Mouse (Mus musculus): ENCODE data around the gene Rpl18. TPM values are rescaled to one million over a fixed set of nuclear protein-coding genes. Genes with fewer than 3 reads are reported as not detected.

Rpl18 gene
- total RNA-seq, 2 experiments from 2014 or later = 372 to 375 TPM

DNA sequence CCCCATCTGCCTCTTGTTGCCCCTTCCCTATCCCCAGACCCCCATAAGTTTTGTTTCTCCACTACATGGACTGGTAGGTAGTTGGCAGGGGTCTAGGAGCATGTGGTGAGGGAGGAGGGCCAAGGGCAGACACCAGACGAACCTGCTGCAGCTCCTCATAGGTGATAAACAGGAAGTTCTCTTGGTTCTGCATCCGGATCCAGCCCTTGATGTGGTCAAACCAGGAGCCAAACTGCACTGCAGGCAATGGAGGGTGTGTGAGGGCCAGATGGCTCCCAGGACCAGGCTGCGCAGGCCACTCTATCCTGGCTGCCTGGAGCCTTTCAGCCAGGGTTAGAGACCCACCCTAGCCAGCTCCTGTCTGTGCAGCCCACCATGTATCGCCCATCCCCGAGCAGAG, 18.2 kb downstream of the Rpl18 start:
- DNase-seq = no peak

DNA sequence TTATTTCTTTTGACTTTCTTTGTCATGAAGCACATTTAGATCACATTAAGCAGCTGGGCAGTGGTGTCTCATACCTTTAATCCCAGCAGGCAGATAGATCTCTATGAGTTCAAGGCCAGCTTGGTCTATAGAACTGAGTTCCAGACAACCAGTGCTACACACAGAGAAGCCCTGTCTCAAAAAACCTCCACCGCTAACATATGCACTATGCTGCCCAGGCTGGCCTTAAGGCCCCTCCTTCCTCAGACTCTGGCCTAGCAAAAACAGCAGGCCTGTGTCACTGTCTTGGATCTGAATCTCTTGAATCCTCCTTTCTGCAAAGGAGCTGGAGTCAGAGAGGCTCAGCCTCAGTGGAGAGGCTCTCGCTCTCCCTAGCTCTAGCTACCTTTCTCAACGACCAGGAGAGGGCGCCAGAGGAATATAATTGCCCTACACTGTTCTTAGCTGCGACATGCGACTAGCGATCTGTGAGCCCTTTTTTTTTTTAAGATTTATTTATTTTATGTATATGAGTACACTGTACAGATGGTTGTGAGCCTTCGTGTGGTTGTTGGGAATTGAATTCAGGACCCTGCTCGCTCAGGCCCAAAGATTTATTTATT, 24.0 kb downstream of the Rpl18 start:
- DNase-seq = peak; percentile 70 to 81

GRCm38 (mm10) chr7:45739820-45740219, 24.6 kb downstream of the Rpl18 start:
- no peak for DNase-seq

DNA sequence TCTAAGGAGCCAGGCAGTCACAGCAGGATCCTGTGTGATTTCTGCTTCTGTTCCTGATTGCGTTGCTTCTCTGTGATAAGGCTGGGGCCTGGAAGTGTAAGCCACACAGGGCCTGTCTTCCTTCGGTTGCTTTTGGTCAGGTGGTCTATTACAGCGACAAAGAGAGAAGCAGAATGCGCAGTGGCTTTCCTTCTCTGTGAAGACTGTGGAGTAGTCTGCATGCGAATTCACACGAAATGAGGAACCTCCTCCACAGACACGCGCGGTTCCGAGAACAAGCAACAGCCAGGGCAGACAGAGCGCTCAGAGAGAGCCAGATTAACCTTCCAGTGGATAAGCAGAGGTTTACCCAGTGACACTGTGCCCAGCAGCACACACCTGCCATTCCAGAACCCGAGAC, 26.1 kb downstream of the Rpl18 start:
- no peak for DNase-seq

DNA sequence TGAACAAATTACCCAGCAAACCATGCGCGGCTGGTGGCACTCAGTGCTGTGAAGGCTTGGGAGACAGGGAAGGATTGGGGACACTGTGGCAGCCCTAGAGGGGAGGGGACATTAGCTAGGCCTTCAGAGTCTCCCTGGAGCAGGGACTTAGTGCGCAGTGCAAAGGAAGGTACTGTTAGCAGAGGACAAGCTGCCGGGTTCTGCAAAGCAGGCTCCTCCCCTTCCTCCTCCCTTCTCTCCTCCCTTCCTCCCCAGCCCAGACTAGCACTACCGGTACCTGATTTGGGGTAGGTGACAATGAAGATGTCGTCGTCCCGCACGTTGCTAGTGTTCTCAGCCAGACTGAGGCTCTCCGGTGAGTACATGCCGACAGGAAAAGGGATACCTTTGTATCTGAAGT, 26.5 kb downstream of the Rpl18 start:
- DNase-seq = peak in 1 of 2 experiments; percentile 40

GRCm38 (mm10) chr7:45742338-45742737, 27.1 kb downstream of the Rpl18 start:
- peak; percentile 84 for DNase-seq

DNA sequence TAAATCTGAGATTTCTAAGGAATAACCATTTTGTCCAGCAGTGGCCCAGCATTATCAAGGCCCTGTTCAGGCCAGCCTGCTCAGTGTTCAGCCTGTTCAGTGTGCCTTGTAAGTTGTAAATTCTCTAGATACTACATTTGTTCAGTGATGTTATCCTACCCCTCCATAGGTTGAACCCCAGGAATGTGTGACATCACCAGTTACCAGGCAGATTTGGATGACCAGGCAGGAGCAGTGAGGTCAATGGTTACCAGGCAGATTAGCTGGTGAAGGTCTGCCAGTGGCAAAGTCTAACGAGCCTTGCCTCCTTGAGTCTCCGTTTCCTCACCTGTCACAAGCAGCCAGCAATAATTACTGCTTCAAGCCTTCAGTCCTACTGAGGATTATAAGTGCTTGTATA, 29.1 kb downstream of the Rpl18 start:
- no peak for DNase-seq

DNA sequence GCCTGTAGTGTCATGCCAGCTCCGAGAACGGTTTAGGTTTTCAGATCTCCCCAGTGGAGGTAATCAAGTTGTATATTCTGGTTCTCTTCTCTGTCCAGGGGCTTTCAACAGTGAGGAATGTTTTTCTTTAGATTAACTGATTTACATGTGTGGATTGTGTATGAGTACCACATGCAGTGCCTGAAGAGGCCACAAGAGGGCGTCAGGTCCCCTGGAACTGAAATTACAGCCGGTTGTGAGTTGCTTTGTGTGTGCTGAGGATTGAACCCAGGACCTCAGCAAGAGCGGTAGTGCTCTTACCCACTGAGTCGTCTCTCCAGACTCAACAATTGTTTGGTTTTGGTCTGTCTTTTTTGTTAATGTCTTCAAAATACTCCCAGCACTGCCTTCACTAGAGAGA, 31.3 kb downstream of the Rpl18 start:
- DNase-seq = no peak

- no peak for DNase-seq
Measured at GRCm38 (mm10) chr7:45747450-45747849, 32.2 kb downstream of the Rpl18 start.

- DNase-seq = no peak
Measured at GRCm38 (mm10) chr7:45748110-45748509, 32.9 kb downstream of the Rpl18 start.

- DNase-seq = no peak
Measured at GRCm38 (mm10) chr7:45749401-45749800, 34.1 kb downstream of the Rpl18 start.

GRCm38 (mm10) chr7:45750162-45750561, 34.9 kb downstream of the Rpl18 start:
- no peak for DNase-seq

- no peak for DNase-seq
Measured at GRCm38 (mm10) chr7:45755703-45756102, 40.4 kb downstream of the Rpl18 start.

- DNase-seq = no peak
Measured at GRCm38 (mm10) chr7:45759400-45759799, 44.1 kb downstream of the Rpl18 start.

DNA sequence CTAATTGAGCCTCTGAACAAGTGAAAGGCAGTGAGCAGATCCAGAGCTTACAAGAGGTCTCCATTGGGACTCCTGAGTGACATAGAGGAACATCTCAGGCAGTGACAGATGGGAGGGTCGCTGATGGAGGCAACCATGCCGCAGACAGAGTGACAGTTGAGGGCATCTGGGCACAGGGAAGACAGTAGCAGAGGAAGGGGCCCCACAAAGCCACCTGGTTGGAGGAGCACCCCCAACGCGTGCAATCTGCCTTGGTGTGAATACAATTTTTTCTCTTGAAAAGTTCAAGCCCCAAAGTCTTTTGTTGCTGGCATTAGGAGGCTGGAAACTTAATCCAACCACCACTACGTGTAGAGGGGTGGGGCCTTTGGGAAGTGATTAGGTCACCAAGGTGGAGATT, 44.9 kb downstream of the Rpl18 start:
- DNase-seq = no peak

DNA sequence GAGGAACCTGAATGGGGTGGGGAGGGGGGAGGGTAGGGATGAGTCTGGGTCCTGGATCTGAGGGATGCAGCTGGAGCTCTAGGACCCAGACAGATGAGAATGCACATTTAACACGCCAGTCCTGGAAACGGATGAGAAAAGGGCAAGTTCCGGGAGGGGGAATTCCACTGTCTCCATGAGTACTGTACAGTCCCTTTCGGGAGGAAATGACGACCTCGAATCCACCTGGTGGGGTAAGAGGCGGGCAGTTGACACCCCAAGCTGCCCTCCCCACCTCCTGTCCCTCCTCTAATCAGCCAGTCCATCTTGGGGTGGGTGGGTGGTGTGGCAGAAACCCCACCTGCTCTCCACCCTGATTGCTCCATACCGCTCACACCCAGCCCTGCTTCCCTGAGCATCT, 50.7 kb downstream of the Rpl18 start:
- no peak for DNase-seq

- no peak for DNase-seq
Measured at GRCm38 (mm10) chr7:45766764-45767163, 51.5 kb downstream of the Rpl18 start.

DNA sequence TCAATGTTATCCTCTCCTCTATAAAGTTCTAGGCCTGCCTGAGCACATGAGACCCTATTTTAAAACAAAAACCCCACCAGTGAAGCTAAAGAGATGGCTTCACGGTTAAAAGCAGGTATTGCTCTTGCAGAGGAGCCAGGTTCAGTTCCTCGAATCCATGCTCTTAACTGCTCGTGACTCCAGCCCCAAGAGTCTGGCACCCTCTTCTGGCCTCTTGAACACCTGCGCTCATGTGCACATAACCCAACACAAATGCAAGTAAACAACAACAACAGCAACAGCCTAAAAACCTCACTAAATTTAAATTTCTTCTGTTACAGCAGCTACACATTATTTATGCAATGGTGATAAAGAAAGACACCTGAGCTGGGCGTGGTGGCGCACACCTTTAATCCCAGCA, 52.2 kb downstream of the Rpl18 start:
- no peak for DNase-seq

Other genes starting within 250 kb of the Rpl18 start
- 10 to 100 TPM; 73.5 to 80.8 TPM for gene Bax, start 248.6 kb upstream of the Rpl18 start, total RNA-seq (2021)
- not detected for gene Tulp2, start 233.6 kb upstream of the Rpl18 start, total RNA-seq (2021)
- gene Gm45808, start 228.6 kb upstream of the Rpl18 start, total RNA-seq (2021) = 1 to 10 TPM in 1 of 2 experiments, not detected in 1; 2.5 TPM
- gene Dhdh, start 226.7 kb upstream of the Rpl18 start, total RNA-seq (2021) = 1 to 10 TPM; 3.1 to 3.9 TPM
- gene Nucb1, start 205.1 kb upstream of the Rpl18 start, total RNA-seq (2021) = 10 to 100 TPM; 94.0 to 98.0 TPM
- gene Ppp1r15a, start 189.2 kb upstream of the Rpl18 start, total RNA-seq (2021) = 10 to 100 TPM; 17.4 to 20.0 TPM
- gene Plekha4, start 189.1 kb upstream of the Rpl18 start, total RNA-seq (2021) = under 1 TPM; 0.77 to 0.86 TPM
- under 1 TPM in 1 of 2 experiments, not detected in 1; 0.28 TPM for gene Hsd17b14, start 160.6 kb upstream of the Rpl18 start, total RNA-seq (2021)
- gene Bcat2, start 145.3 kb upstream of the Rpl18 start, total RNA-seq (2021) = 10 to 100 TPM; 23.5 to 29.9 TPM
- gene Fgf21, start 100.0 kb upstream of the Rpl18 start, total RNA-seq (2021) = not detected
- not detected for gene Fut1, start 98.2 kb upstream of the Rpl18 start, total RNA-seq (2021)
- not detected for gene Izumo1, start 93.6 kb upstream of the Rpl18 start, total RNA-seq (2021)
- gene Rasip1, start 88.0 kb upstream of the Rpl18 start, total RNA-seq (2021) = 1 to 10 TPM; 6.1 to 6.6 TPM
- gene Mamstr, start 75.5 kb upstream of the Rpl18 start, total RNA-seq (2021) = 1 to 10 TPM; 2.3 to 2.8 TPM
- gene Fut2, start 49.1 kb upstream of the Rpl18 start, total RNA-seq (2021) = under 1 TPM in 1 of 2 experiments, not detected in 1; 0.18 TPM
- gene Ntn5, start 31.4 kb upstream of the Rpl18 start, total RNA-seq (2021) = 1 to 10 TPM; 5.5 to 6.0 TPM
- 1 to 10 TPM; 2.0 to 2.7 TPM for gene Sec1, start 21.1 kb upstream of the Rpl18 start, total RNA-seq (2021)
- gene Car11, start 15.6 kb upstream of the Rpl18 start, total RNA-seq (2021) = 100 to 1,000 TPM; 191 to 217 TPM
- 10 to 100 TPM; 49.8 to 51.5 TPM for gene Dbp, start 10.4 kb upstream of the Rpl18 start, total RNA-seq (2021)
- gene Sphk2, start 2.5 kb downstream of the Rpl18 start, total RNA-seq (2021) = 10 to 100 TPM; 36.6 to 37.2 TPM
- gene Fam83e, start 5.8 kb downstream of the Rpl18 start, total RNA-seq (2021) = under 1 TPM; 0.12 to 0.13 TPM
- gene Spaca4, start 10.4 kb downstream of the Rpl18 start, total RNA-seq (2021) = not detected
- 100 to 1,000 TPM; 285 to 298 TPM for gene Lmtk3, start 68.3 kb downstream of the Rpl18 start, total RNA-seq (2021)
- gene Sult2b1, start 69.2 kb downstream of the Rpl18 start, total RNA-seq (2021) = 1 to 10 TPM; 6.3 to 7.0 TPM
- gene Cyth2, start 99.1 kb downstream of the Rpl18 start, total RNA-seq (2021) = 100 to 1,000 TPM; 138 to 150 TPM
- gene Kcnj14, start 109.3 kb downstream of the Rpl18 start, total RNA-seq (2021) = 1 to 10 TPM; 1.6 to 2.4 TPM
- 10 to 100 TPM; 19.9 to 22.6 TPM for gene Grwd1, start 115.5 kb downstream of the Rpl18 start, total RNA-seq (2021)
- 10 to 100 TPM; 72.4 to 74.2 TPM for gene Kdelr1, start 157.3 kb downstream of the Rpl18 start, total RNA-seq (2021)
- 10 to 100 TPM; 10.9 to 11.4 TPM for gene Grin2d, start 162.9 kb downstream of the Rpl18 start, total RNA-seq (2021)
- gene Syngr4, start 181.3 kb downstream of the Rpl18 start, total RNA-seq (2021) = not detected
- gene Tmem143, start 181.5 kb downstream of the Rpl18 start, total RNA-seq (2021) = 10 to 100 TPM; 20.8 to 25.9 TPM
- gene Emp3, start 205.9 kb downstream of the Rpl18 start, total RNA-seq (2021) = 1 to 10 TPM; 1.9 to 4.4 TPM
- gene Ccdc114, start 208.6 kb downstream of the Rpl18 start, total RNA-seq (2021) = 1 to 10 TPM; 3.0 TPM